Mouse (Mus musculus): ENCODE measurements at regions not wholly inside any gene's neighbourhood (a gene's known extent, or its start where the extent isn't known, plus 50 kb on each side); places are given as distances from the start of the nearest gene placed in this dataset.

- TF ChIP-seq HCFC1 (IDR thresholded peaks at IDR 0.05; ENCODE audit: low read depth, low read length) (no peak), ZMIZ1 (IDR thresholded peaks at IDR 0.05; ENCODE audit: low read depth, low read length) (no peak), CTCF (conservative IDR thresholded peaks at IDR 0.05 in 1 of 2, IDR thresholded peaks at IDR 0.05 in 1 of 2; ENCODE audit: low read depth in 2 of 2, low read length in 2 of 2) (no peak)
Measured at GRCm38 (mm10) chr6:98452277-98452676, 109.7 kb upstream of the Gm765 start.

Measured in CH12.LX (cell line).